Mouse (Mus musculus): ENCODE measurements at regions not wholly inside any gene's neighbourhood (a gene's known extent, or its start where the extent isn't known, plus 50 kb on each side); places are given as distances from the start of the nearest gene placed in this dataset.

DNA sequence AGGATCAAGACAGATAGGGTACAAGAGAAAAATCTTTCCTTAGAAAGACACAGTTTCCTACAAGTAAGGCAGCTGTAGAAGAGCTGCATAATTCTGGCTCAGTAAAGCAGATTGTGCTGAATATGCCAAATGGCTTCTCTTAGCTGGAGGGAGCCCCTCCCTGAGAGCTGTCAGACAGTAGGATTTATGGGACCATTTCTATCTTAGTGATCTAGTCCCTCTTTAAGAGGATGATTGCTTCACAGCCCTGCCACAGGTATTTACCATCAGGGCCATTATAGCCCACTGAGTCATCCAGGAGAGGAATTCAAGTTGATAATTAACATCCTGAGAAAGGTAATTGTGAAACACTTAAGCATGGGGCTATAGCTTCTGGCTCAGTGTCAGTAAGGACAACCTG lies 101.5 kb upstream of the Cypt1 start:
- no peak for DNase-seq

DNA sequence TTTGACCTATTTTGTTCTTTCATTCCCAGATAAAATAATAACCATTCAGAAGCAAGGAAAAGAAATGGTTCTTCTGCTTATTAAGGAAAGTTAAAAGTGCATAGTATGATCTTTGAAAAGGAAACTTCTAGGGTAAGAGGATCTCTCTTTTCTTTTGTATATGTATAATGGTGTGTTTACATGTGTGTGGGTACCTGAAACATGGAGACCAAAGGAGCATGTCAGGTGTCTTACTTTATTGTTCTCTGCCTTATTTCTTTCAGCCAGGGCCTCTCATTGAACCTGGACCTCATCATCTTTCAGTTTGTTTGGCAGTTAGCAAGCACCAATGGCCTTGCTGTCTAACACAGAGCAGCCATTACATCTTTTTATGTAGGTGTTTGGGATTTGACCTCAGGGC lies 101.0 kb upstream of the Cypt1 start:
- DNase-seq, result no peak

DNA sequence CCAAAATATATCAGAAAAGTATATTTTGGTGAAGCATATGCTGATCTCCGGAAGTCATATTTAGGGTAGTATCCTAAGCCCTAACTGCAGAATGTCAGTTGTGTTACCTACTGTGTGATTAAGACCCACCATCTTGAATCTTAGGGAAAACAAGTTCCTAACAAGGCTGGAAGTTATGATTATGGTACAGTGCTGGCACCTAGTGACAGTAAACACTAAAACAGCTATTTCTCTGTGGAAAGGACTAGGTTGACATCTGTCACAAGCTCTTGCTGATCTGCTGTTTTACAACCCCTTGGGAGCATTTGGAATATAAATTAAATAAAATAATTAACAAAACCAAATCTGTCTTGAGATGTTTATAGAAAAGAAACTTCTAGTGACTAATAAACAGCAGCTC lies 84.6 kb upstream of the Cypt1 start:
- no peak for DNase-seq

DNA sequence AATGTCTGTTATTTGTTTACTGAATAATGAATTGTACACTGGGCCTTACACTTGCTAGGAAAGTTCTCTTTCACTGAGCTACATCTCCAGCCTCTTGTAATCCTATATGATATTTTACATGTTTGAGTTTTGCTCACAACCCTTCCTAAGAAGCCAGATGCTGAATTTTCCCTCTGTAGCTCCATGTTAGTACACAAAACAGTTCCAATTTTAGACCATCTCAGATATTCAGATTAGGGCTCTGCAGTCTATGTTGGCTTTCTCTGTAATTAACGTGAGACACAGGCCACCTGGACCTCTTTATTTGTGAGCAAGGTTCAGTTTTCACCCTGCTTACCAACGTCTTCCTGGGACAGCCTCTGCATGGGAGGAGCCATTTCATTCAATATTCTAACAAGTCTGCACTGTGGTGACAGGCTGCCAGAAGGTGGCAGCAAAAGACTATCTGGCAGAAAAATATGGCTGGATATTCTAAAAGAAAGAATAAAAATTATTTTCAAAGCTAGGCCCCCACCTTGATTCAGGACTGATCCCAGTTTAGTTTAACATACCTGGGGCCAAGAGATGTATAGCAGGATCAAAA lies 72.1 kb upstream of the Cypt1 start:
- peak; percentile 51 for DNase-seq

Data from adrenal gland, postnatal 14 days (tissue).